Mouse (Mus musculus) cerebellum, adult 8-10 months (tissue): ENCODE results near the gene Twist2.

Experiments used
- DNase-seq: peaks from one replicate; pipeline ENCODE4 v3.0.0; 2022

Gene Twist2

DNA sequence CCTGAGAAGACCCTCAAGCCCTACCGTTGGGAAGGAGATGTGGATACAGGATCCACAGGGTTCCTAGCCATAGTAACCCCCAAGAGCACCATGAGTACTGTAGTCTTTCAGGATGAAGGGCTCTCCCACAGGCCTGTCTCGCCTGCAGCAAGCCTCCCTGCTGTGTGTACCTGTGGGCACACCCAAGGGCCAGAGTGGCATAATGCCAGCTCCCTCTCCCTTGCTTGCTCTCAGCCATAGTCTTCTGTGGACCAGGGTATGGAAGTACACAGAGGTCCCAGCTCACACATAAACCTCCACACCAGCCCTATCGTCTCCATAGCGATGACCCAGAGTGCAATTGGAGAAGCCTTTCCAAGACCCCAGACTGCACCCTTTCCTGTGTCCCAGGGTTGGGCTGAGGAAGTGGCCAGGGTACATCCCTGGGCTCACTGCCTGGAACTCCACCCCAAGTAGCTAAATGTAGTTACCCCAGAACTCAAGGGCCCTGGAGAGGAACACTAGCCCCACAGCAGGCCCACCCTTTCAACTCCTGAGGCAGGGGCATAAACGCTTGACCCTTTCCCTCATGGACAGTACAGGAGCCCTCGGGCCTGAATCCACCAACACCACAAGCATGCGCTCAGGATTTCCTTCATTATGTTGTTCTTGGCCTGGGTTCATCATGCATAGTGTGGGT lies 73.9 kb downstream of the Twist2 start:
- no peak for DNase-seq

DNA sequence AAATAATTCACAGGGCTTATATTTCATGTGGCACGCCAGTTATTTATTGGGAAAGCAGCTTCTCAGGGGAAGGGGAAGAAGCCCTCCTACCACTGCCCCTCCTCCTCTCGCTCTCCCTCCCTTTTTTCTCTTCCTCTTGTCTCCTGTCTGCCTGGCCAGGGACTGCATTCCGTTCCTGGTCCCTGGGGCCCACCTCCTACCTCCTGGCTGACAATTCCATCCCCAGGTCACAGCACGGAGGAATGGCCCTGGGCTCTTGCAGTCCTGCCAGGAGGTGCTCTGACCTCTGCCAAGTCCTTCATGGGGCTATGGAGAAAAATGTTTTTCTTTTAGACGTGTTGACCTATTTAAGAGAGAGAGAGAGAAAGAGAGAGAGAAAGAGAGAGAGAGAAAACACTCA lies 77.4 kb downstream of the Twist2 start:
- DNase-seq: no peak

DNA sequence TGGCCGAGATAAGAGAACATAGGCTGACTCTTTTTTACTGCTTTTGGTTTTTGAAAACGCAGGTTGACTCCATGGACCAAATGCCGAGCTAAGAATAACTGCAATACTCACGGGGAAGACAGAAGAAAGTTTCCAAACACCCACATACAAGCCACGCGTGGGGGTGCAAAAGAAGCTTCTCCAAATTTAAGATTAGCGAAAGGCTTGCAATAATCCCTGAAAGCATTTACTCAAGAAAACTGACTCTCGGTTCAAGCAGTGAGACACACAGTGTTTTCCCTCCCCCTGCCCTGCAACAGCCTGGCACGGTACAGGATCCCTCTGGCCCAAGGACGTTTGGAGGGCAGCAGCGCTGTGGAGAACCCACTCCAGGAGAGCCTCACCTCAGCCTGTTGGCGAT lies 78.9 kb downstream of the Twist2 start:
- no peak for DNase-seq

DNA sequence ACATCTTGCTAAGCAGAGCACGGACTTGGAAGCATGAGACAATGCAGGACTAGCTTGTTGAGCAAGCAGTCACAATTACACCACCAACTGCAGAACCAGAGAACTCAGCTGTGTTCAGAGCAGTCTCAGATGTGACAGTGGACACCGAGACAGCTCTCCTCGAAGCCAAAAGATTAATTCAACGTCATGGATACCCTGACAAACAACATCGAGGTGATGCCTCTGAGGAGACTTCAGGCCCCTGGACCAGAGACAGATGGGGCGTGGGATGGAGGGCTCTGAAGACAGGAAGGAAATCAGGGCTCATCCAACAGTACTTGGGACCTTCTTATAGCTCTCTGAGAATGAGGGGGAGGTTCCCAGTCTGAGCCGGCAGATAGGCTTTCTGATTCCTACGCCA lies 79.6 kb downstream of the Twist2 start:
- DNase-seq: no peak

DNA sequence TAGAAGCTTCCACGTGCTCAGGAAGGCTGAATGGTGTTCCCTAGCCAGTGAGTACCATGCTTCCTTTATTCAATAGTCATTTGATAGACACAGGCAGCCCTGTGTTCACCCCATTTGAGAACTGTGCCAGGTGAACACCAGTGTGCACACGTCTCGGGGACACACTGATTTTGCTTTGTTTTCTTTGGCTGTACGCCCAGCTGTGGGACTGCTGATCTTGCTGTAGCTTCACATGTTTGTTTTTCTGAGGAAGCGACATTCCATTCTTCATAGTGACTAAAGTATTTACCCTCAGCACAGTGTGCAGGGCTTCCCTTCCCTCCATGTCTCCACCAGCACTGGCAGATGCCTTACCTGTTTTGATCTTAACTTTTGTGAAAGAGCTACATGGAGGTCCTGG lies 81.9 kb downstream of the Twist2 start:
- DNase-seq: no peak

DNA sequence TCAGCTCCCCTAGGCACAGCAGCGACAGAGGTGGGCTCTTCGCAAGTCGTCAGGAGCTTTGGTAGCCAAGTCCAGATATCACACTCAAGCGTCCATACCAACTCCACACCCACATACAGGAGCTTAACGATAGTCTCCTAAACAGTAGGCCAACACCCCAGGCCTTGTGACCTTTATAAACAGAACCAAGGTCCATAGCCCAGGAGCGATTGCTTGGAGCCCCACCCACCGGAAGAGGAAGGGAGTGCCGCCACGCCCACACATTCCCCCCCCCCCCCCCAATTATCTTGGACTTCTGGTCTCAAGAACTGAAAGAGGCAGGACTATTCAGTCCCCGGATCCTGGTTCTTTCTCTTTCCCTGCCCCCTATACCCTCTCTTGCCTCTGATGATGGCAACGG lies 92.3 kb downstream of the Twist2 start:
- DNase-seq: no peak

DNA sequence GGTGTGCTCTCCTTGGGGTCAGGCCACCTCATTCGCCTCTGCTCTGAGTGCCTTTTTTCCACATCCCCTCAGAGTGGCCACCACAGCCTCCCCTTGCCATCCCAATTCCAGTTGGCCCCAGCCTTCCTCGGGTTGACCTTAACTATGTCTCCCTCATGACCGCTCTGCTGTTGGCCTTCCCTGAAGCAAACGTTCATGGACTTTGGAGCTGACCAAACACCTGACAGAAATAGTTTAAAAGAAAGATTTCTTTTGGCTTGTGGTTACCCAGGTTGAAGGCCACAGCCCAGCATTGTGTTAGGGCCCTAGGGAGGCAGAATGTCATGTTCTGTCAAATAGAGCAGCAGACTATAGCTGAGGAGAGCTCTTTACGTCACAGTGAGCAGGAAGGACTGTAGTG lies 93.0 kb downstream of the Twist2 start:
- DNase-seq: no peak

DNA sequence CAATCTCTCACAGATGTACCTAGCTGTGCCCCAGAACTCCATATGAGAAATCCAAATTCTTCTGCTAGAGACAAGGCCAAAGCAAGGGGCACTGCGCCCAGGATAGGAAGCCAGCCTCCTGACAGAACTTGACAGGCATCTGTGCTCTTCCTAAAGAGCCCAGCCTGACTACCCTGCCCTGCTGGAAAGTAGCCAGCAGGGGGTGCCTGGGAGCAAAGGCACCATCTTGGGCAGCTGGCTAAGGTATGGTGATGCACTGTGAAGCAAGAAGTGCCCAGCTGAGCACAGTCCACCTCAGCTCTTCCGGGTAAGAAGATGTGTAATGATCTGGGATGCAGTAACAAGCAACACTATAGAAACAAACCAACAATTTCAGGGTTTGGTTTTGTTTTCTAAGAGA lies 95.8 kb downstream of the Twist2 start:
- DNase-seq: no peak
